Mouse (Mus musculus) G1E (cell line): Measurements from ENCODE around the gene Bach2.

Experiments
- CTCF ChIP-seq: IDR thresholded peaks from 2 replicates; pipeline ENCODE4 v1.5.1; 2012; ENCODE audit warnings: low read depth, low read length, inconsistent platforms, mixed read lengths
- POLR2AphosphoS5 ChIP-seq: IDR thresholded peaks from 2 replicates; pipeline ENCODE4 v1.6.1; 2012; ENCODE audit warnings: low read depth, low read length, inconsistent platforms; ENCODE audit not compliant: insufficient replicate concordance

- TF ChIP-seq CTCF = no peak
- TF ChIP-seq POLR2AphosphoS5 = no peak
Measured at GRCm38 (mm10) chr4:32602660-32603059, 364.1 kb downstream of the Bach2 start, which contains the start of gene Gja10.
